Mouse (Mus musculus) neural tube, embryonic 15.5 days (tissue): ENCODE data around the gene Myo18a. TPM values are rescaled to one million over a fixed set of nuclear protein-coding genes. Genes with fewer than 3 reads are reported as not detected.

Experiments used
- ATAC-seq: fragments of 200-750 bp; cut with Nextera tagmentation; 2 replicates; pipeline ENCODE4 v1.8.0; 2017; ENCODE audit warnings: mild to moderate bottlenecking, moderate TSS enrichment, moderate library complexity; ENCODE audit not compliant: low FRiP score
- H3K27ac ChIP-seq: fragments of 300-500 bp; sonication (generic); replicated peaks from 2 replicates; pipeline ENCODE4 v1.5.1; 2015; ENCODE audit warnings: mild to moderate bottlenecking, inconsistent platforms
- H3K27me3 ChIP-seq: fragments of 300-500 bp; sonication (generic); replicated peaks from 2 replicates; pipeline ENCODE4 v1.6.1; 2015; ENCODE audit warnings: inconsistent platforms
- H3K36me3 ChIP-seq: fragments of 300-500 bp; sonication (generic); 2 replicates; pipeline ENCODE4 v1.6.1; 2015; ENCODE audit warnings: inconsistent platforms
- H3K4me1 ChIP-seq: fragments of 300-500 bp; sonication (generic); 2 replicates; pipeline ENCODE4 v1.6.1; 2015; ENCODE audit warnings: inconsistent platforms
- H3K4me2 ChIP-seq: fragments of 300-500 bp; sonication (generic); 2 replicates; pipeline ENCODE4 v1.6.1; 2015; ENCODE audit warnings: inconsistent platforms, mild to moderate bottlenecking, moderate library complexity
- H3K4me3 ChIP-seq: fragments of 300-500 bp; sonication (generic); replicated peaks from 2 replicates; pipeline ENCODE4 v1.5.1; 2015; ENCODE audit warnings: mild to moderate bottlenecking, inconsistent platforms
- H3K9ac ChIP-seq: fragments of 300-500 bp; sonication (generic); replicated peaks from 2 replicates; pipeline ENCODE4 v1.6.1; 2015; ENCODE audit warnings: mild to moderate bottlenecking, inconsistent platforms
- H3K9me3 ChIP-seq: fragments of 300-500 bp; sonication (generic); replicated peaks from 2 replicates; pipeline ENCODE4 v1.6.1; 2016; ENCODE audit warnings: inconsistent platforms
- WGBS: fragments of 180-500 bp; shearing (Covaris S2); methylation state at CpG from one replicate; pipeline ENCODE4 v1.1.7; 2015; ENCODE audit warnings: mixed read lengths; 5-methylcytosine and 5-hydroxymethylcytosine counted together
- polyA plus RNA-seq: library from polyadenylated mRNA; unstranded; fragments of >200 nt; fragmentation: Nextera tagmentation; extraction: Ambion mirVana; gene quantifications from 2 replicates; pipeline ENCODE4 v1.2.1, GENCODE M21; 2015

The Myo18a gene
- polyA plus RNA-seq, 1 experiment from 2014 or later: 39.6 TPM

DNA sequence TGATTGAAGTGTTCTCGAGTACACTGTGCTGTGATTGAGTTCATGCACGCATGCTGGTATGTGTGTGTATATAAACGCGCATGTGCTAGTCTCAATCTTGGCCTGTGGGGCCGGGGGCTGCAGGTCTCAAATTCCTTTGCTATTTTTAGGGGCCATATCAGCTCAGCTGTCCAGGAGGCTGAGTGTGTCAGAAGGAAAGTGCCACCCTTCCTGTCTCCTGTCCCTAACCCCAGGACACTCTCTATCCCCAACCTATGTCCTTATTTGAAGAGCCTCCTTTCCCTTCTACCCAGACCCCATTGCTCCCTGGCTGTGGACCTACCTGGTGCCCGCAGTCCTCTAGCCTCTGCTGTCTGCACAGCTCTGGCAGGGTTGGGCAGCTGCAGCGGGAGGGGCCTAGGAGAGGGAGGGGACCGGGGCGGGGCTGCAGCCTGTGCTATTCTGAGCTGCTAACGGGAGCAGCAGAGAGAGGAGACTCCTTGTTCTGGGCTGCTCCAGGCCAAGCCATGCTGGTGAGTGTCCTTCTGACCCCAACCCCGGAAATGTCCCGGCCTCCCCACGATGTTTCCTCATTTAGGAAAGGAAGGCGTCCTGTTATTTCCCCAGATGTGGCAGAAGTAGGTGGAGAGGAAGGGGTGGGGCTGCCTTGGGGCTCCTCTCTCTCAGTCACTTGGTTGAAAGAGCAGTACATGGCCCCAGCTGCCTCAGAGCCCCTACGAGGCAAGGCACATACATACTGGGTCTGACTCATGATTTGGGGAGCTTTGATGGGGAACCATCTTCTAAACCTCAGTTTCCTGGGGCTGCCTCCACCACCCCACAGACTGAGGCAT, 38.0 kb downstream of the Myo18a start:
- no peaks in the 10 kb centered on the region for H3K27me3 ChIP-seq
- peaks cover 15% of the 10 kb centered on the region for H3K4me1 ChIP-seq
- no peaks in the 10 kb centered on the region for H3K9me3 ChIP-seq
- 0 out of 2 replicates have a peak overlapping the region, but pooled peaks have one; percentile 3 for H3K27ac ChIP-seq
- no peak for ATAC-seq
- no peaks in the 10 kb centered on the region for H3K36me3 ChIP-seq
- WGBS: 30% methylated on average over 15 of the region's 15 CpGs
- H3K4me2 ChIP-seq: peak overlapping the region; percentile 15; the same call in 1 of the 2 replicates
- 0 out of 2 replicates have a peak overlapping the region, but pooled peaks have one; percentile 7 for H3K9ac ChIP-seq
- no peak overlapping the region for H3K4me3 ChIP-seq

DNA sequence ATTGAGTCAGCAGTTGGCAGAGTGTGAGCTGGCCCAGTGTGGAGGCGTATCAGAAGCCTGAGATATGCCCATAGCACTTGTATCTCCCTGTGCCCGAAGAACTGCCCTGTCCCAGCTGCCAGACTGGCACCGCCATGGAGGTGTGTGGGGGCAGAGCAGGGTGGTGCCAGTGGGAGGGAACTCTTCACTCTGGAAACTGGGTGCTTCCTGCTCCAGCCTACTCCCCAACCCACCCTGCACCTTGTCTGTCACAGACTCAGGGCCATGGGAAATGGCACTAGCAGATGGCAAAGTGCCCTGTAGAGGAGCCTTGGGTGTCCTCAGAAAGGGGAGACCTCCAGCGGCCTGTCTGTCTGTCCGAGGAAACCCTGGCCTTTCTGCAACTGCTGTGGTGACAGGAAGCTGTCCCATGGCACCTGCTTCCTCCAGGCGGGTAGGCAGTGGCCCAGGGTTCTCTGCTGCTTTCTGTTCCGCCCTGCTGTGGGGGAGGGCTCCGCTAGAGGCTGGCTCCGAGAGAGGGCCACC, 39.4 kb downstream of the Myo18a start:
- Histone ChIP-seq H3K36me3 (no peaks in the 10 kb centered on the region), H3K27ac (no peak overlapping the region), H3K9ac (no peak overlapping the region), H3K27me3 (no peaks in the 10 kb centered on the region), H3K4me3 (no peak overlapping the region), H3K4me1 (peaks cover 19% of the 10 kb centered on the region), H3K4me2 (peak overlapping the region; percentile 11; the same call in 1 of the 2 replicates), H3K9me3 (no peaks in the 10 kb centered on the region)
- no peak for ATAC-seq
- 77% methylated on average over 9 of the region's 9 CpGs for WGBS

DNA sequence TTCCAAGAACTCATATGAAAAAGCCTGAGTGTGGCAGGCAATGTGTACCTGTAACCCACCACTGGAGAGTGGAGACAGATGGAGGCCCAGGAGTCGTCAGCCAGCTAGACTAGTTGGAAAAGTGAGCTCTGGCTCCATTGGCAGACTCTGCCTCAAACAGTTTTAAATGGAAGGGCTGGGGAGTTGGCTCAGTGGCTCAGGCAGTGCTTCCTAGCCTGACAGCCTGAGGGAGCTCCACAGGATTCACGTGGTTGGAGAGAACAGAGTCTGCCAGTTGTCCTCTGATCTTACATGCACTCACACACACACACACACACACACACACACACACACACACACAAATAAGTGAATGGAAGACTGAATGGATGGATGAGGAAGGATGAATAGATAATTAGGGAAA, 43.2 kb downstream of the Myo18a start:
- ATAC-seq: no peak
- WGBS: 21% methylated on average over 2 of the region's 2 CpGs
- Histone ChIP-seq H3K4me2 (no peak overlapping the region), H3K27ac (no peak overlapping the region), H3K4me3 (no peak overlapping the region), H3K36me3 (no peaks in the 10 kb centered on the region), H3K4me1 (peaks cover 25% of the 10 kb centered on the region), H3K9ac (no peak overlapping the region), H3K27me3 (no peaks in the 10 kb centered on the region), H3K9me3 (no peaks in the 10 kb centered on the region)

DNA sequence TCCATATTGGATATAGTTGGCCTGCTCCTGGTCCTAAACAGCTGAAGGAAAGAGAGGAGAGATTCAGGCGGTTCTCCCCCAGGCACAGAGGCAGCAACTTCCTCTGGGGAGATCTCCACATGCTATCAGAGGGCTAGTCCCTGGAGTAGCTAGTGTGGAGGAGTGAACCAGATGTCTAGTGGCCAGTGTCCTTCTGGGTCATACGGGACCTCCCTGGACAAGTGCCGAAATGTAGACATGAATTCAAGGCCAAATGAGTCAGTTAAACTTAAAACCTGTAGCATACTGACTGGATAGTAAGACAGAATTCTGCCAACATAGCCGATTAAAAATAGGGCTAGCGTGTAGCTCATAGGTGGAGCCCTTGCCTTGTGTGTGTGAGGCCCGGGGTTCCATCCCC, 43.8 kb downstream of the Myo18a start:
- Histone ChIP-seq H3K9me3 (no peaks in the 10 kb centered on the region), H3K4me1 (peaks cover 23% of the 10 kb centered on the region; the same call in 1 of the 2 replicates), H3K27me3 (no peaks in the 10 kb centered on the region), H3K36me3 (no peaks in the 10 kb centered on the region), H3K4me3 (no peak overlapping the region), H3K9ac (no peak overlapping the region), H3K27ac (no peak overlapping the region; the same call in 1 of the 2 replicates), H3K4me2 (no peak overlapping the region)
- WGBS: 88% methylated on average over 6 of the region's 6 CpGs
- ATAC-seq: no peak

DNA sequence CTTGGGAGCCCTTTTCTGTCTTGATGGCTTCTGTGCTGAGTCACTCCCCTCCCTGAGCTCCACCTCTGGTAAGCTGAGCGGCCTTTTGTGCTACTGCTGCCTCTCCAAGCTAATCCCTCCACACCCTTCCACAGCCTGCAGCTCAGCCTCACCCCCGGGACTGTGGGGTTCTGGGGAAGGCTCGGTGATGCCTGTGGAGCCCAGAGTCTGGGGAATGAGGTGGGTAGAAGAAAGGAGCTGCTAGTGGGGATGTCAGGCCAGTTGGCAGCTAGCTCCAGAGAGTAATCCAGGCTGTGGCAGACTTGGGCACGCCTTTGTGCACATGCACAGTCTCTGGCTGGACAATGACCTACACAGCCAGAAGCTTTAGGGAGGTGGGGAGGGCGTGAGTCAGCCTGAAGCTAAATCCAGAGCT, 45.0 kb downstream of the Myo18a start:
- no peaks in the 10 kb centered on the region for H3K27me3 ChIP-seq
- H3K4me2 ChIP-seq: no peak overlapping the region
- ATAC-seq: no peak
- WGBS: 47% methylated on average over 5 of the region's 5 CpGs
- H3K9ac ChIP-seq: no peak overlapping the region
- no peak overlapping the region for H3K4me3 ChIP-seq
- H3K9me3 ChIP-seq: no peaks in the 10 kb centered on the region
- no peak overlapping the region for H3K27ac ChIP-seq
- peaks cover 5% of the 10 kb centered on the region; the same call in 1 of the 2 replicates for H3K36me3 ChIP-seq
- H3K4me1 ChIP-seq: peaks cover 23% of the 10 kb centered on the region; the same call in 1 of the 2 replicates

DNA sequence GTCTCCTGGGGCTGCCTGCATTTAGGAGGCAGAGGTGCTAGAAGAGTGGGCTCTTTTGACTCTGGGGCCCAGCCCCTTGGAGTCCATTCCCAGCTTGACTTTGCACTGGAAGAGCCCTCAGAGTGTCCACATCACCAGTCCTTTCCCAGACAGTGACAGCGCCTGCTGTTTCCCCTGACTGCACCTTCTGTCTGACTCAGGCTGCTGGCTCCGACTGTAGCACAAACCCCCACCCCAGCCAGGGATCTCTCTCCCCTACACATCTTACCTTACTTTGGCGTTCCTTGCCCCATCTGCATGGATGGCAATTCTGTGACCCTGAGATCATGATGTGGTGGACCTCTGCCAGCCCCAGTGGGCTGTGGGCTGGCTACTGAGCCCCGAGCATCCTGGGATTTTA, 46.2 kb downstream of the Myo18a start:
- H3K4me1 ChIP-seq: peaks cover 23% of the 10 kb centered on the region; the same call in 1 of the 2 replicates
- H3K27ac ChIP-seq: no peak overlapping the region
- no peak overlapping the region for H3K9ac ChIP-seq
- no peaks in the 10 kb centered on the region for H3K27me3 ChIP-seq
- H3K36me3 ChIP-seq: peaks cover 5% of the 10 kb centered on the region; the same call in 1 of the 2 replicates
- no peak for ATAC-seq
- 81% methylated on average over 4 of the region's 4 CpGs for WGBS
- no peak overlapping the region for H3K4me3 ChIP-seq
- no peaks in the 10 kb centered on the region for H3K9me3 ChIP-seq
- H3K4me2 ChIP-seq: no peak overlapping the region

DNA sequence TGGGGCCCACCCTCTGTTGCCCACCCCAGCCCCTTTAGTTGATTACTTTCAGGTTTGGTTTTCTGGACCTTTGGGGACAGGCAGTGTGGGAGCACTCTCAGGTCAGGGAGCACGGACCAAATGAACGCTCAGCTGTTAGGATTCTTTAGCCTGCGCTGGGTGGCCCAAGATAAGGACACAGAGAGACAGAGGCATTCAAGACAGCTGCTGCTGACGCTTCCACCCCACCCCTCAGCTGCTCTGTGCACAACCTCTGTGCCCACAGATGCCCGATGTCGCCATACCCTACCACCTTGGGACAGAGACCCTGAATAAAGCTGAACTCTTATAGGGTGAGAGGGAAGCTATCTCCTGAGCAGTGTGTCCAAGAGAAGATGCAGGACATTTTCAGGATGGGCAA, 47.0 kb downstream of the Myo18a start:
- Histone ChIP-seq H3K9ac (no peak overlapping the region), H3K4me2 (no peak overlapping the region), H3K4me3 (no peak overlapping the region), H3K27ac (no peak overlapping the region), H3K36me3 (peaks cover 5% of the 10 kb centered on the region; the same call in 1 of the 2 replicates), H3K4me1 (0 out of 2 replicates have a peak, but pooled peaks cover 20% of the 10 kb centered on the region), H3K27me3 (no peaks in the 10 kb centered on the region), H3K9me3 (no peaks in the 10 kb centered on the region)
- 92% methylated on average over 6 of the region's 6 CpGs for WGBS
- ATAC-seq: no peak

DNA sequence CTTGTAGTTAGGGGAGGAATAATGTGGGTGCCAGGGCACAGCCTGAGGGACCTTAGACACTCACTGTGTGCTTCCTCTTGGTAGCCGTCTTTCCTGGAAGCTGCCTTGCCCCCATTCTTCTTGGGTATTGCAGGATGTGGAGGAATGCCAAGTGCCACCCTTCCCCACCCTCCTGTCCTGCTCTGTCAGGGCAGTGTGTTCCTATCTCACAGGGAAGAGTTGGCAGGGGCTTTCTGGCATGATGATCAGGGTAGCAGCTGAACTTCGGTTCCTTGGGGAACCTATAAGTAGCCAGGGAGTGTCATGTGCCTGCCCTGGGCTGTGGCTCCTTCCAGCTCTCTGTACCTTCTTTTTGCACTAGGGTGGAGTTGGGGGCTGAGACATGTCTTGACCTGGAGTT, 50.9 kb downstream of the Myo18a start:
- Histone ChIP-seq H3K4me1 (0 out of 2 replicates have a peak, but pooled peaks cover 5% of the 10 kb centered on the region), H3K9me3 (no peaks in the 10 kb centered on the region), H3K4me3 (no peak overlapping the region), H3K27ac (no peak overlapping the region), H3K9ac (no peak overlapping the region), H3K27me3 (no peaks in the 10 kb centered on the region), H3K36me3 (peaks cover 19% of the 10 kb centered on the region), H3K4me2 (no peak overlapping the region)
- no peak for ATAC-seq
- 79% methylated on average over 2 of the region's 2 CpGs for WGBS

DNA sequence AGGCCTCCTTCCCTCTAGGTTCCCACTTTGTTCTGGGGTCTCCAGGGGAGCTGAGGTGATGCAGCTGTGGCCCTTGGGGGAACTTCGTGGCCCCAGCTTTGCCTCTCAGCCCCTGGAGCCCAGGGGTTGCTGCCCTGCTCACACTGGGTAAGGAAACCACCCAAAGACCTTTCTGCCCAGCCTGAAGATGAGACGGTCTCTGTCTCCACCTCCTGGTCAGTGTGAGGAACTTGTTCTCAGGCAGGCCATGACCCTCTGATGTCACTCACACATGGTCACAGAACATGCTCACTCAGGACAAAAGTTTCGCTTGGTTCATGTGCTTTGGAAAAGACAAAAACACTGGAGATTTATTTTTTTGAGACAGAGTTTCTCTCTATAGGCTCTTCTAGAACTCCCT, 53.0 kb downstream of the Myo18a start:
- Histone ChIP-seq H3K4me1 (no peaks in the 10 kb centered on the region), H3K36me3 (peaks cover 38% of the 10 kb centered on the region), H3K9ac (no peak overlapping the region), H3K9me3 (no peaks in the 10 kb centered on the region), H3K4me3 (no peak overlapping the region), H3K27me3 (no peaks in the 10 kb centered on the region), H3K4me2 (no peak overlapping the region), H3K27ac (no peak overlapping the region)
- peak; percentile 58; the same call in 1 of the 2 replicates for ATAC-seq
- WGBS: 24% methylated on average over 3 of the region's 3 CpGs

DNA sequence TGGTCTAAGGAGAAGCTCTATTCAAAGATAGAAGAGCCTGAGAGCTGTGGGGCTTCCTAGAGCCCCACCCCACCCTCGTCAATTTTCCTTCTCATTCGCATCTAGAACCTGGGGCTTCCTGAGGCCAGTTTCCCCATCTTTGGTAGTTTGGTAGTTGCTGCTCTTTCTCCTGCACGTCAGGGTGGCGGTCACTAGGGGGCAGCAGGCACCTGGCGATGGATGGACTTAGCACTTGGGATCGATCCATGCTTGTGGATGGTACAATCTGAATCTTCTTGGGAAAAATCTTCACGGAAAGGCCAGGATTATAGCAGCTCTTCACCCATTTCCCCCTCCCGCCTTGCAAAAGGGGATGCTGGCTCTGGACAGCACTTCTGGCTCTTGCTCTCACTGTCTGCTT, 58.6 kb downstream of the Myo18a start:
- Histone ChIP-seq H3K4me1 (peaks cover 24% of the 10 kb centered on the region), H3K4me2 (no peak overlapping the region), H3K27ac (no peak overlapping the region; the same call in 1 of the 2 replicates), H3K9me3 (no peaks in the 10 kb centered on the region), H3K9ac (no peak overlapping the region), H3K36me3 (peaks cover 64% of the 10 kb centered on the region), H3K4me3 (no peak overlapping the region), H3K27me3 (peaks cover 13% of the 10 kb centered on the region)
- WGBS: 18% methylated on average over 8 of the region's 8 CpGs
- ATAC-seq: no peak

DNA sequence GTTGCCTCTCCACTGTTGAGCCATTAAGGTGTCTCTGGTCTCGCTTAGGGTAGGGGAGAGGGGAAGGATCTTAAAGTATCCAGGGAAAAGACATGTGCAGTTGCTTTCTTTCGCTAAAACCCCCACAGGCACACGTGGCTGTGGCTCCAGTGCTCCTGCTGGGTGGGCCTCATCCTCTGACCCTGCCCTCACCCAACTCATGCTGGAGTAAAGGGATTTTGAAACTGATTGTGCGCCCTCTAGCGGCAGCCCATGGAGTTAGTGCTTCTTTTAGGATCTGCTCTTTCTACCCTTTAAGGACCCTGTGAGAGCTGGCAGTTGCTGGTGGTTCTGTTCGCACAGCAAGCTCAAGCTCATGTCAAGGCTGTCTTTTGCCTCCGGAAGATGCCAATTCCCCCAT, 59.7 kb downstream of the Myo18a start:
- no peak overlapping the region for H3K4me3 ChIP-seq
- H3K9me3 ChIP-seq: no peaks in the 10 kb centered on the region
- no peak overlapping the region for H3K4me2 ChIP-seq
- H3K4me1 ChIP-seq: peaks cover 34% of the 10 kb centered on the region
- H3K27ac ChIP-seq: 0 out of 2 replicates have a peak overlapping the region, but pooled peaks have one; percentile 28
- peaks cover 64% of the 10 kb centered on the region for H3K36me3 ChIP-seq
- H3K9ac ChIP-seq: no peak overlapping the region
- peak; percentile 17; the same call in 1 of the 2 replicates for ATAC-seq
- peaks cover 13% of the 10 kb centered on the region for H3K27me3 ChIP-seq
- WGBS: 19% methylated on average over 7 of the region's 7 CpGs

DNA sequence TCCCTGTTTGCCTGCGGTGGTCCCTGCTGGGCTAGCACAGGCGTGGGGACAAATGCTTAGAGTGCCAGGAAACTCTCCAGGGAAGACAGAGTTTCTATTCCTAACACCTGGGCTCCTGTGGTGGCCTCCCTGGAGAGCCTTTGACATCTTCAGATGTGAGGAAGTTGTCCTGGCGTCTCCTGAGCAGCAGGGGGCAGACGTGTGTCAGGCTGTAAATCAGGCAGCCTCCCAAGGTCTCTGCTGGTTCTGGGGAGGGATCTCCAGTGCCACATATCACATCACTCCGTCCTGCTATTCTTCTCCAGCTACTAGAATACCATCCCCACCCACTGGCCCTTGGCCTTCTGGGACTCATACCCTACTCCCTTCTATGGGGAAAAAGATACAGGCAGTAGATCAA, 62.8 kb downstream of the Myo18a start:
- no peaks in the 10 kb centered on the region for H3K9me3 ChIP-seq
- ATAC-seq: no peak
- H3K4me2 ChIP-seq: no peak overlapping the region
- 4% methylated on average over 5 of the region's 5 CpGs for WGBS
- H3K27ac ChIP-seq: peak overlapping the region; percentile 71
- peaks cover 13% of the 10 kb centered on the region for H3K27me3 ChIP-seq
- no peak overlapping the region for H3K4me3 ChIP-seq
- H3K9ac ChIP-seq: no peak overlapping the region
- H3K36me3 ChIP-seq: peaks cover 57% of the 10 kb centered on the region
- H3K4me1 ChIP-seq: peaks cover 51% of the 10 kb centered on the region
